Mouse (Mus musculus): ENCODE data around the gene Nxn. TPM values are rescaled to one million over a fixed set of nuclear protein-coding genes. Genes with fewer than 3 reads are reported as not detected.

Nxn gene
- total and polyA plus RNA-seq, 2 experiments from 2014 or later, result 10.6 to 50.7 TPM

DNA sequence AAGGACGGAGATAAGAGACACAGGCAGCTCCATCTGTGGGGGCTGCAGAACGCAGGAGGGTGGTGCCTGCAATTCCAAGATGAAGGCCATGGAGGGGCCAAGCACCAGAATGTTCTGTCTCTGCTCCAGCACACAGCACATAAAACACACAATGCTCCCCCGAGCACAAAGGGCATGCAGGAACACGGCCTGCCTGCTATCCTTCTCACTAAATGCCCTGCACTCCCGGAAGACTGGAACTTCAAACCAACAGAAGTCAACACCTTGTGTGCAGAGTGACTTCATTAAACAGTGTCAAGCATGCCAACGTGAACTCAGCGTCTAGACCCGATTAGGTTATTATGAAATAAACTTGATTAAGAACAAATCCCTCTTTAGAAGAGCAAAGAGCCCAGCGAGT, 74.7 kb downstream of the Nxn start:
- DNase-seq (ENCODE audit: low spot score) (no peak), ATAC-seq (ENCODE audit: insufficient read depth, low read depth) (no peak)
- H3K9me3 ChIP-seq (replicated peaks; ENCODE audit: control insufficient read depth, low read length), result 0 out of 2 replicates have a peak, but pooled peaks cover 4% of the 10 kb centered on the region
- 59% methylated on average over 9 of the region's 9 CpGs for WGBS
- no peak overlapping the region for H3K9ac ChIP-seq (replicated peaks; ENCODE audit: low read depth, low read length)
- no peak for TF ChIP-seq EP300 (IDR thresholded peaks at IDR 0.05; ENCODE audit: low read depth)
- TF ChIP-seq CTCF (IDR thresholded peaks at IDR 0.05; ENCODE audit: low read depth), result no peak
- H3K27me3 ChIP-seq (ENCODE audit: control insufficient read depth, insufficient read depth, low read length), result no peaks in the 10 kb centered on the region
- no peak overlapping the region for H3K27ac ChIP-seq (ENCODE audit: low read depth)
- no peak overlapping the region for H3K4me2 ChIP-seq (ENCODE audit: low read depth, low read length)
- H3K4me3 ChIP-seq (ENCODE audit: low read depth, low read length), result no peak overlapping the region
- peaks cover 25% of the 10 kb centered on the region for H3K4me1 ChIP-seq (ENCODE audit: control insufficient read depth, insufficient read depth)
- H3K36me3 ChIP-seq (replicated peaks; ENCODE audit: control insufficient read depth, insufficient read depth, low read length), result no peaks in the 10 kb centered on the region

DNA sequence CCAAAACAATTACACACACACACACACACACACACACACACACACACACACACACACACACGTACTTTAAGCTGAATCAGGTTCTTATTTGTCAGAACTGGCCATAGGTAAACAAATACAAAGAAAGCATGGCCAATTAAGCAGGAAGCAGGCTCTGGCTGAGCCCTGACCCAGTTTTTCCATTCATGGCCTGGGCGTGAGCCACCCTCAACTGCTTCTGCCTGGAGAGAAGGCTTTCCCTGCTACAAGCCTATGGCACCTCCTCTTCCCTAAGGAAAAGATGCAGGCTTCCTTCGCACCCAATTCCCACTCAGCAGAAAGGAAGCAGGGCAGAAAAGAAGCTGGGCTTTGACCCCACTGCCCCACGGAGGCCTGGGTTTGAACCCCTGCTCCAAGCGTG, 76.0 kb downstream of the Nxn start:
- WGBS, result 72% methylated on average over 5 of the region's 5 CpGs

DNA sequence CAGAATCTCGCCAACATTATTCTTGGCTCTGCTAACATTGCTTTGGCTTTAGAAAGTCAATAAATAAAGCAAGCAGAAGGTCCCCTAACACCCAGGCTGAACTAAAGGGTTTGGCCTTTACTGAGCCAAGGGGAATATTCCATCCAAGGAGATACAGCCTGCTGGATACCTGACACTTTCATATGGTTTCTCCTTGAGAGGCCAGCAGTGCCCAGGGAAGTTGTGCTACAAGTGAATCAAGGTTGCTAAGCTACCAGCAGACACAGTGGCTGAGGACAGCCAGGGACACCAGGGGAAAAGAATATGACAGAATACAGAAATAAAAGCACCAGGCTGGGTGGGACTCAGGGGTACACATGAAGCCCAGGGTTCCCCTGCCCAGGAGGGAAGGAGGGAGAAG, 76.9 kb downstream of the Nxn start:
- Histone ChIP-seq H3K4me1 (ENCODE audit: control insufficient read depth, insufficient read depth) (0 out of 2 replicates have a peak, but pooled peaks cover 6% of the 10 kb centered on the region), H3K36me3 (replicated peaks; ENCODE audit: control insufficient read depth, insufficient read depth, low read length) (no peaks in the 10 kb centered on the region), H3K4me2 (ENCODE audit: low read depth, low read length) (no peak overlapping the region), H3K27ac (ENCODE audit: low read depth) (no peak overlapping the region), H3K9ac (replicated peaks; ENCODE audit: low read depth, low read length) (no peak overlapping the region), H3K27me3 (ENCODE audit: control insufficient read depth, insufficient read depth, low read length) (no peaks in the 10 kb centered on the region), H3K4me3 (ENCODE audit: low read depth, low read length) (no peak overlapping the region), H3K9me3 (replicated peaks; ENCODE audit: control insufficient read depth, low read length) (0 out of 2 replicates have a peak, but pooled peaks cover 4% of the 10 kb centered on the region)
- ATAC-seq (ENCODE audit: insufficient read depth, low read depth) (0 out of 2 replicates have a peak, but pooled peaks have one; percentile 41), DNase-seq (ENCODE audit: low spot score) (no peak)
- 72% methylated on average over 1 of the region's 1 CpGs for WGBS
- TF ChIP-seq CTCF (IDR thresholded peaks at IDR 0.05; ENCODE audit: low read depth) (no peak), EP300 (IDR thresholded peaks at IDR 0.05; ENCODE audit: low read depth) (no peak)

More for the DNA sequence above, 76.0 kb downstream of the Nxn start:
- no peak for DNase-seq (ENCODE audit: low spot score)
- no peak overlapping the region for H3K4me2 ChIP-seq (ENCODE audit: low read depth, low read length)
- H3K27me3 ChIP-seq (ENCODE audit: control insufficient read depth, insufficient read depth, low read length), result no peaks in the 10 kb centered on the region
- no peak for TF ChIP-seq EP300 (IDR thresholded peaks at IDR 0.05; ENCODE audit: low read depth)
- no peak for ATAC-seq (ENCODE audit: insufficient read depth, low read depth)
- H3K4me3 ChIP-seq (ENCODE audit: low read depth, low read length), result no peak overlapping the region
- H3K36me3 ChIP-seq (replicated peaks; ENCODE audit: control insufficient read depth, insufficient read depth, low read length), result no peaks in the 10 kb centered on the region
- peaks cover 14% of the 10 kb centered on the region for H3K4me1 ChIP-seq (ENCODE audit: control insufficient read depth, insufficient read depth)
- peak overlapping the region; percentile 5; the same call in 1 of the 2 replicates for H3K27ac ChIP-seq (ENCODE audit: low read depth)
- no peak overlapping the region for H3K9ac ChIP-seq (replicated peaks; ENCODE audit: low read depth, low read length)
- H3K9me3 ChIP-seq (replicated peaks; ENCODE audit: control insufficient read depth, low read length), result 0 out of 2 replicates have a peak, but pooled peaks cover 4% of the 10 kb centered on the region

- Histone ChIP-seq H3K4me2 (ENCODE audit: low read depth, low read length) (no peak overlapping the region), H3K4me1 (ENCODE audit: control insufficient read depth, insufficient read depth) (0 out of 2 replicates have a peak, but pooled peaks cover 6% of the 10 kb centered on the region), H3K36me3 (replicated peaks; ENCODE audit: control insufficient read depth, insufficient read depth, low read length) (no peaks in the 10 kb centered on the region), H3K9me3 (replicated peaks; ENCODE audit: control insufficient read depth, low read length) (0 out of 2 replicates have a peak, but pooled peaks cover 4% of the 10 kb centered on the region), H3K27me3 (ENCODE audit: control insufficient read depth, insufficient read depth, low read length) (no peaks in the 10 kb centered on the region), H3K4me3 (ENCODE audit: low read depth, low read length) (no peak overlapping the region), H3K9ac (replicated peaks; ENCODE audit: low read depth, low read length) (no peak overlapping the region), H3K27ac (ENCODE audit: low read depth) (no peak overlapping the region)
- ATAC-seq (ENCODE audit: insufficient read depth, low read depth), result no peak
- no peak for TF ChIP-seq CTCF (IDR thresholded peaks at IDR 0.05; ENCODE audit: low read depth)
- no peak for TF ChIP-seq EP300 (IDR thresholded peaks at IDR 0.05; ENCODE audit: low read depth)
- no peak for DNase-seq (ENCODE audit: low spot score)
- 58% methylated on average over 9 of the region's 9 CpGs for whole genome bisulfite sequencing
These were observed 78.5 kb downstream of the Nxn start for GRCm38 (mm10) chr11:76320475-76320874.

- Histone ChIP-seq H3K9me3 (replicated peaks; ENCODE audit: control insufficient read depth, low read length) (0 out of 2 replicates have a peak, but pooled peaks cover 4% of the 10 kb centered on the region), H3K4me1 (ENCODE audit: control insufficient read depth, insufficient read depth) (0 out of 2 replicates have a peak, but pooled peaks cover 6% of the 10 kb centered on the region), H3K36me3 (replicated peaks; ENCODE audit: control insufficient read depth, insufficient read depth, low read length) (no peaks in the 10 kb centered on the region), H3K27me3 (ENCODE audit: control insufficient read depth, insufficient read depth, low read length) (no peaks in the 10 kb centered on the region), H3K9ac (replicated peaks; ENCODE audit: low read depth, low read length) (no peak overlapping the region), H3K4me3 (ENCODE audit: low read depth, low read length) (no peak overlapping the region), H3K4me2 (ENCODE audit: low read depth, low read length) (no peak overlapping the region), H3K27ac (ENCODE audit: low read depth) (0 out of 2 replicates have a peak overlapping the region, but pooled peaks have one; percentile 14)
- WGBS, result 73% methylated on average over 9 of the region's 9 CpGs
- no peak for TF ChIP-seq CTCF (IDR thresholded peaks at IDR 0.05; ENCODE audit: low read depth)
- no peak for TF ChIP-seq EP300 (IDR thresholded peaks at IDR 0.05; ENCODE audit: low read depth)
- DNase-seq (ENCODE audit: low spot score), result no peak
- ATAC-seq (ENCODE audit: insufficient read depth, low read depth), result no peak
These were observed 79.1 kb downstream of the Nxn start for GRCm38 (mm10) chr11:76319714-76320435.

All from heart, postnatal 0 days (tissue).